Mouse (Mus musculus) cerebral cortex, adult 2 months (tissue): Measurements from ENCODE around the gene Slc18b1.

Experiments
- WGBS: fragments of 180-500 bp; shearing (Covaris S2); methylation state at CpG from one replicate; pipeline ENCODE4 v1.1.7; 2018; 5-methylcytosine and 5-hydroxymethylcytosine counted together

The Slc18b1 gene

DNA sequence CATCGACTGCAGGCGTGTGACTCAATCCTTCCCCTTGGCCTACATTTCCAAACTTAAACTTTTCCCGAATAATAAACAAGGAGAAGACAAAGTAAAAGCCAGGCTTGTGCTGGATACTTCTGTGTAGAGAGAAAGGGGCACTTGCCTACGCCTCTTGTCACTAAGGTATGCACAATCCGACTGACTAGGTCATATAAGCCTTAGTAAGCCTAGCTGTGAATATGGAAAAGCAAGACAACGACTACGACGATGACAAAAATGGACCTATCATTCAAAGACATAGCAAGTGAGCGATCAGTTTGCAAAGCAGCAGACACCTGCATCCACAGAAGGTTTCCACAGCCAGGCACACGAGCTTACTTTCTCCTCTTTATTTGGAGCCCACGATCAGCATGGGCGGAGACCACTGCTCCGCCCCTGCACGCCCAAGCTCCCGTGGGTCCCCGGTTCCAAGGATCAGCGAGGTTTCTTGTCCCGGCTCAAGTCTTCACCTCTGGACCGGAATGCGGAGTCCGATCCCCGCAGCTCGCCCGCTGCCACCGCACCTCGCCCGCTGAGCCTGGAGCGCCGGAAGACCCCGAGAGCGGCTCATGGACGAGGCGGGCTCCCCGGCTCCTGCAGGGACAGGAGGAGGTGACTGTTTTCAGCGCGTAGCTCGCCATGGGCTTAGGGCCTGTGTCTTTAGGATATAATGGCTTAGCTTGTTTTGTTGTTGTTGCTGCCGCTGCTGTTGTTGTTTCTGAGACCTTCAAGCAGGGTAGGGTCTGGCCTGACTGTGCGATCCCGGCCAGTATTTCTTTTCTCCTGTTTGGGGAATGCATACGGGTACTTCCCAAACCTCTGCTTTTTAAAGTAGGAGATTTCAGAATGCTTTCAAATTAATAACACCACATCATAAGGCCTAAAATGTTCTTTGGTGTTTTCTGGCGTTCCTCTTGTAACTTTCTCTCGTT, at the start of gene Slc18b1:
Gene Slc18b1, plus strand, starts transcription at position 436 of the 953 bp plus-strand sequence.
- 4% methylated on average over 43 of the region's 43 CpGs for WGBS

DNA sequence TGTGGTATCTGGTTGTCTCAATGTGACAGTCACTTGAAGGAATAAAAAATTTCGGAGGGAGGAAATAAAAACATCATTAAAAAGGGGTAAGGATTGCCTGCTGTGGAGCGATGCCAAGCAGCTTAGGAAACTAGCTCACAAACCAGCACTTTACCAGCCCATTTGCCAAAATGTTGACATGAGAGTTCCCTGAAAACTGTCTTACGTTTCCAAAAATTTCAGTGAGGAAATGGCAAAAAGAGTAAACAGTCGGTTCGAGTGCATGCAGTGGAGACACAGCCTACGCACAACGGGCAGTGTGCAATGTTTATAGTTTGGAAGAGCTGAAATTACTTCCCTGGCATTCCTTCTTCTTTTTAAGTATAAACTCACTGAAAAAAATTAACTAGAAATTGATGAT, 42.6 kb upstream of the Slc18b1 start:
- 44% methylated on average over 7 of the region's 7 CpGs for WGBS

DNA sequence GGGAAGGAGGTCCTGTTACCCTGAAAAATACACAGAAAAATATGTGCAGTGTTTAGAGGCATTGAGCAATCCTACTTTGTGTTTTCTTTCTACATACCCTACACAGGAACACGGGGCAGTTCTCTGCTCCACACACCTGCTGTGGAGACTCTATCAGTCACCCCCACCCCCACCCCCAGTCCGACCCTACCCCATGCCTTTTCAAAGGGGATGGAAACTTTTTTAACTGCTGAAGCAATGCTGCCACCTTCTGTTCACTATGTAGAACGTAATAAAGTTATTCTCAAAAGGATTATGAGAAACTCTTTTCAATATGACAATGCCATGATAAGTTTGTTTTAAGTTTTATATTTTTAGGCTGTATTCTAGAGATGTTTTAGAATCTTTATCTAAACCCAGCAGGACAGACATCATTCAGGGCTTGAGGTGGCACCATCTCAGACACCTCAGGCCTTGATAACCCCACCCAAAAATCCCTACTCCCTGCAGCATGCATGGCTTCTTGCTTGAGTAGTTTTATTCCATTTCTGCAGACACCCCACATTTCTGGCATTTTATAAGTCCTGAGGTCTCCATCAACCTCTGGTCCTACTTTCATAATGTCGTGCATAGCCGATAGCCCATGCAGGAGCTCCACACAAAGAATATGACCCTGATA, 19.4 kb upstream of the Slc18b1 start:
- 32% methylated on average over 5 of the region's 5 CpGs for WGBS

DNA sequence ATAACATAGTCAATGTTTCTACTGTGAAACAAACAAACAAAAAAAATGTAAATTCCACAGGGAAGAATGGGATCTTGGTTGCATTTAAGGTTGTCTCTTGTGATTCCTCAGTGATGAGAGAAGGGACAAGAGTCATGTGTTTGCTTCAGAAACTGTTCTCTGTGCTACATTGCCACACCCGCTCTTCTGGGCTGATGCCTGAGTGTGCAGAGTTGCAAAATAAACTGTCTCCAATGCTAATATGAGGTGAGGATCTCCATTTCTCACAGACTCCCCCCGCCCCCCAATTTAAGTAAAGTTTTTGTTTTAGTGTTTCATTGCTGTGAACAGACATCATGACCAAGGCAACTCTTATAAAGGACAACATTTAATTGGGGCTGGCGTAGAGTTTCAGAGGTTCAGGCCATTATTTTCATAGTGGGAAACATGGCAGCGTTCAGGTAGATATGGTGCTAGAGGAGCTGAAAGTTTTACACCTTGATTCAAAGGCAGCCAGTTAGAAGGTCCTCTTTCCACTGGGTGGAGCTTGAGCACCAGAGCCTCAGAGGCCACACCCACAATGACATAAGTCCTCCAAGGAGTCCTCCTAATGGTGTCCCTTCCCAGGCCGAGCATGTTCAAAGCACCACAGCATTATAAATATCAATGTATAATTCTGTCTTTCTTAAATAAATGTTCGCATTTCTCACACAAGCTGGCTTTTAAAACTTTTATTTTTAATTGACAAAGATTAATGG, 16.1 kb upstream of the Slc18b1 start:
- WGBS: 90% methylated on average over 6 of the region's 6 CpGs

GRCm38 (mm10) chr10:23781760-23782735, 14.7 kb upstream of the Slc18b1 start:
- 81% methylated on average over 11 of the region's 11 CpGs for WGBS

DNA sequence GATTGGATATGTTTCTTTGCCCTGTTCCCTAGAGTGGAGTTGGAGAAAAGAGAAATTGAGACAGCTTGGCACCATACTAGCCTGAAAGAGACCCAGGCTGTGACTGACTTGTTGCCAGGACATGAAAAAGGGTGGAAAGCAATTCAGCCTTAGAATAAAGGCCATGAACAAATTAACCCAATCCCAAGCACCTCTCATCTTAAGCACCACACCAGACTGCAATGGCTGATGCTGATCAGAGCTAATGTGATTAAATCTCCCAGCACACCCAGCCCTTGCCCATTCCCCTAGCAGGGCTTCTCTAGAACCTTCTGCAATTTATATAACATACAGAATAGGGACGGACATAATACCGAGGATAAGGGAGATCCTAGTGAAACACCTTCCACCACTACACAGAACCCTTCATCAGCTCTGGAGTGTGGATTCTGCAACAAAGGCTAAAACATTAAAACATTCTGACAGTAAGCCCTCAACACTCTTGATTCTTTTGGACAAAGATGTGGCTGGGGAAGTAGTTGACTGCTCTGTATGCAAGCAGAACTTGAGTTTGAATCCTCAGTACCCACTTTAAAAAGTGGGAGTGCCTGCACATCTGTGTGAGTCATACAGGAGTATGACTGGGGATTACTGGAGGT, 13.8 kb upstream of the Slc18b1 start:
- WGBS: 36% methylated on average over 2 of the region's 2 CpGs

DNA sequence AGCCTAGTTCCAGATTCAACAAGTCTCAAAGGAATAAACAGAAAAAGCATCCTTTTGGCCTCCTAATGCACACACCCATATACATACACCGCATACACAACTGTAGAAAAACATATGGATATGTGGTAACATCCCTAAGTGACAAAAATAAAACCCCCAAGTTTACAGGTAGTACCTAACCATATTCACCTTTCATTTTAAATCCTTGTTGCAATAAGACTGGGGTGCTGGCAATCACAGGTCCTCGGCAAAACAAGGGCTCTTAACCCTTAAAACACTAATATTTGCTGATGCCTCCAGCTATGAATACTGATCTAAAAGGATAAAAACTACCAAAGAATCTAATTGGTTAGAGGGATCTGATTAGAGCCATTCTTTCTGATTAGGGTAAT, 13.3 kb upstream of the Slc18b1 start:
- WGBS: 39% methylated on average over 2 of the region's 2 CpGs

GRCm38 (mm10) chr10:23784121-23784520, 12.7 kb upstream of the Slc18b1 start:
- 46% methylated on average over 2 of the region's 2 CpGs for WGBS

DNA sequence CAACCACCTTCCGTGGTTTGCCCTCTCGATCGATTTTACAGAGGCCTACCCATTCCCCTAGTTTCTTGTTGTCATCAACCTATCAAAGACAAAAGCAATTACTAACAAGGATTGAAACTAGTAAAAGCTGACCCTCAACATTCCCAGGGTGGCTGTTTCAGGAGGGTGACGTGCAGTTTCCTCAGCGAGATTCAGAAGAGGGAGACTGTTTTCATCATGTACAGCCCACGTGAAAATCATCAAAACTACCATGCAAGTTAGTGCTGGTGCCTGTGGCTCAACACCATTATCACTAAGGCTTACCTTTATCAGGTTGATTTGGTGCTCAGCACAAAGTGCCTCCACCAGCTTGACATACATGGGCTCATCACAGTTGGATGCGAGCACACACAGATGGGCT, 11.2 kb upstream of the Slc18b1 start:
- WGBS: 51% methylated on average over 7 of the region's 7 CpGs

GRCm38 (mm10) chr10:23786040-23786439, 10.7 kb upstream of the Slc18b1 start:
- 0% methylated on average over 4 of the region's 4 CpGs for WGBS

DNA sequence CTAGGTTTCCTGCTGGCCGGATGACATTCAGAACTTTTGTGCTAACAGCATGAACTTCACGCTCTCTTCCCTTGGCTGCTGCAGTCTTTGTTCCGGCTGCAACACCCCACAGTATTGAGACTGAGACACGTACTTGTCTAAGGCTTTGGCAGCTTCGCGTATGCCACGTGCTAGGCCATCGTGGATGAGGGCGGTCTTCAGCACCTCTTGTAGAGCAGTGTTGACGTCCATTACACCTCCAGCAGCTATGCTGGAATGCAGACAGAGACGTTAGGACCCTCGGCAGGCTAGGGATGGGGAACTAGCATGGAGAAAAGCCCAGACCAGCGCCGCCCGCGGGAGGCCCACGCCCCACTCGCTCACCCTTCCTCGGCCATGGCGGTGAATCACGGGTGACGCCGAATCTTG, 10.2 kb upstream of the Slc18b1 start:
- under 1% methylated on average over 23 of the region's 23 CpGs for WGBS

DNA sequence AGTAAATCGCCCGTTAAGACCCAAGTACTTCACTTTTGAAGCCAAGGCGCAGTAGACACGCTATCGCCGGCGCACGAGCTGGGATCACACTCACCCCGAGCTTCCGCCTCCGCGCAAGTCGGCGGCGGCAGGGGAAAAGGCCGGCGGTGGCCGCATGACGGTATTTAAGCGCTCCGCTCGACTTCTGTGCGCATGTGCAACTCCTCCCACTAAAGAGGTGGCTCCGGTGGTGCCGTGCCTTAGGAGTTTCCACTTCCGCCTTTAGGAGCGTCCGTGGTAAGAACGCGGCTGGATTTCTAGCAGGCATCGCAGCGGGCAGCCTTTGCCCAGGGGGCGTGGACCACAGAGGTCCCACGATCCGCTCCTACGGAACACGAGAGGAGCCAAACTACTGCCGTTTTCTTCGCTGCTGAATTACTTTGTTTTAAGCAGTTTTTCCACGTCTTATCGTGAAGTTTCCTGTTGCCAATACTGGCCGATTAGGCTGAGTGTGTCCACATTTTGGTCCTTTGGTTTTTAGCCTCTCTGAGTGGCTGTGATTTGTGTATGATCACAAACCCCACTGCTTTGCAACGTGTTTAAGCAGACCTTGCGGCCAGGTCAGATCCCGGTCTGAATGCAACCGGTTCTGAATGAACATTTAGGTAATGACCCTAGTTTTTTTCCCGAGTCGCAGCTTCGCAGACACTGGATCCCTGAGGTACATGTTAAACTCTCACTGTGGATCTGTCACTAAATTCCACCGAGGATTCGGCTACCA, 9.5 kb upstream of the Slc18b1 start, which contains the start of gene Rps12:
Gene Rps12, minus strand, starts transcription at position 214 of the 760 bp plus-strand sequence.
- WGBS: under 1% methylated on average over 51 of the region's 51 CpGs

GRCm38 (mm10) chr10:23788056-23788600, 8.7 kb upstream of the Slc18b1 start:
- WGBS: 5% methylated on average over 8 of the region's 8 CpGs

DNA sequence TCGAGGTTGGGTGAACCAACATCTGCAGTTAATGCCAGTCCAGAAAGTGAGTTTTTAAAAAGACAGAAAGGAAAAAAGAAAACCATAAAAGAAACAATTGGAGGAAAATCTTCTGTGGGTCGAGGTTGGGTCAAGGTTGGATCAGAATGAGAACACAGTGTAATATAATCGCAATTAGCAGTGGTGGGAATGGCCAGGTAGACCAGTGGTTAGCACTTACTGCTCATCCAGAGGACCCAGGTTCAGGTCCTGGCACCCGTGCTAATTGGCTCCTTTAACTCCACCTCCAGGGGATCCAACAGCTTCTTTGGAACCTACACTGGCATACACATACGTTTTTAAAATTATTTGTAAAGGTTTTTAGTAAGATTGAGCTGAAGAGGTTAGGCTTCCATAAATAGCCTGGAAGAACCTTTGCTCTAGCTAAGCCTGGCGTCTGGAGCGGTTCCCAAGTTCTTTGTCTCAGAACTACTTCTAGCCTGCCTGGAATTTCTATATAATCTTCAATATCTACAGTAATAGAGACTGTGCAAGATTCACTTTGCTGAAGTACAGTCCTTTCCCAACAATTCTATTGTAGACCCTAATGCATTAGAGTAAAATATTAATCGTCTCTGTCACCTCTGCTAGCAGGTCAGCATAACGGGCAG, 790 bp upstream of the Slc18b1 start:
- WGBS: 47% methylated on average over 9 of the region's 9 CpGs

DNA sequence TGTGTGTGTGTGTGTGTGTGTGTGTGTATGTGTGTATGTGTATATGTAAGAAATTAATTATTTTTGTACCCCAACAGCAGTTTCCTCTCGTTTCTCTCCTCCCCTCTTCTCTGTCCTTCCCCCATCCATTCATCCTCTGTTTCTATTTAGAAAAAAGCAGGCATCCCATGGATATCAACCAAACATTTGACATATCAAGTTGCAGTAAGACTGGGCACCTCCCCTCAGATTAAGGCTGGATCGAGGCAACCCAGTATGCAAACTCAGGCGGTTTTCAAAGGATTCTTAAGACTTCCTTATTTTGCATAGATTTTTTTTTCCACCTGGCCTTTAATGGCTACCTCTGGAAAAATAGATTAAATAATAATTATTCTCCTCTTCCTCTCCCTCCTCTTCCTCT, 820 bp downstream of the Slc18b1 start:
- 22% methylated on average over 3 of the region's 3 CpGs for WGBS

DNA sequence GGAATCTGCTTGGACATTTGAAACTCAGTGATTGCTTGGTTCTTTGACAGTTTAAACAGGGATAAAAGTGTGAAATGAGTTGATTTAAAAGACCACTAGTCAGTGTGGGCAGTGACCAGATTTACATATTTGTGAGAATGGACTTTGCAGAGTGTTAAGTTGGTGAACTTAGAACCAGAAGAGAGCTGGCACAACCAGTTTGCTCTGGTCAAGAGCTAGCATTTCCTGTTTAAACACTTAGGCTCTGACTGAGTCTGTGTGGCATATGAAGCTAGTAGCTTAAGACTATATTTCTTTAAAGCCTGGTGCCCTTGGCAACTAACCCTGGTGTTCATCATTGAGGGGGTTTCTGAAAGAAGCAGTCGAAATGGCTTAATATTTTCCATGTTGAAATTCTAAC, 1.4 kb downstream of the Slc18b1 start:
- 40% methylated on average over 1 of the region's 1 CpGs for WGBS

DNA sequence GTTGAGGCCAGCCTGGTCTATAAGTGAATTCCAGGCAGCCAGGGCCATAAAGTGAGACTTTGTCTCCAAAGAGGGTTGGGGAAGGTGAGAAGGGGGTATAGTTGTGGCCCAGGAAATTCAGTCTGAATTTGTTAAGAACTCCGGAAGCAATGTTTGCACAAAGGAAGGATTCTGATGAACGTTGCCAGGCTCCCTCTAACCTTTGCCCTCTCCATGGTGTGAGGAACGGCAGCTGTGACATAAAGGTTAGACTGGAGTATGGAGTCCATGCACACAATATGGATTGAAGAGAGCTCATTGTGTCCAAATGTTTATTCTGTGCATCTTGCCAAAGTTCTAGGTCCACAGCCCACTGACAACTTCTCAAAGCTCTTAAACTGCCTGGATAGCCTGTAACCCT, 3.1 kb downstream of the Slc18b1 start:
- WGBS: 67% methylated on average over 3 of the region's 3 CpGs

DNA sequence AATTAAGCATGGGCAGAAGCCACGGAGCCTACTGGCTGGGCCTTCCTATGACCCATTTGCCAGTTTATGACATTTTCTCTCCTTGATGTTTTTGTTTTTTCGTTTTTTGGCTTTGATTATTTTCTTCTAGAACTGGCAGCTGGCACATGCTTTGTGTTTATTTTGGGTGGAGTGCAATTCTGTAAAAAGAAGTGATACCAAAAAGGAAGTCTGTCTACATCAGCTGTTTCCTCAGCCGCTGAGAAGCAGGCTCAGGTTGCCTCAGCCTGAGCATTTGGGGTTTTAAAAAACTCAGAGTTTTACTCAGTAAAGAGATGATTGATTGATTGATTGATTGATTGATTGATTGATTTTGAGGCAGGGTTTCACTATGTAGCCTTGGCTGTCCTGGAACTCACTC, 6.1 kb downstream of the Slc18b1 start:
- WGBS: 30% methylated on average over 3 of the region's 3 CpGs

- 78% methylated on average over 3 of the region's 3 CpGs for WGBS
These were observed 7.9 kb downstream of the Slc18b1 start for GRCm38 (mm10) chr10:23804665-23805064.
